Mouse (Mus musculus): Measurements from ENCODE around the gene Uimc1. TPM values are rescaled to one million over a fixed set of nuclear protein-coding genes. Genes with fewer than 3 reads are reported as not detected.
A peak's percentile ranks its signal among the peaks of the same experiment; 100 is the strongest.

Uimc1 gene
- polyA plus RNA-seq (2014; fragmentation: Nextera tagmentation; extraction: Ambion mirVana), result 28.7 and 29.9 TPM in 2 replicates

DNA sequence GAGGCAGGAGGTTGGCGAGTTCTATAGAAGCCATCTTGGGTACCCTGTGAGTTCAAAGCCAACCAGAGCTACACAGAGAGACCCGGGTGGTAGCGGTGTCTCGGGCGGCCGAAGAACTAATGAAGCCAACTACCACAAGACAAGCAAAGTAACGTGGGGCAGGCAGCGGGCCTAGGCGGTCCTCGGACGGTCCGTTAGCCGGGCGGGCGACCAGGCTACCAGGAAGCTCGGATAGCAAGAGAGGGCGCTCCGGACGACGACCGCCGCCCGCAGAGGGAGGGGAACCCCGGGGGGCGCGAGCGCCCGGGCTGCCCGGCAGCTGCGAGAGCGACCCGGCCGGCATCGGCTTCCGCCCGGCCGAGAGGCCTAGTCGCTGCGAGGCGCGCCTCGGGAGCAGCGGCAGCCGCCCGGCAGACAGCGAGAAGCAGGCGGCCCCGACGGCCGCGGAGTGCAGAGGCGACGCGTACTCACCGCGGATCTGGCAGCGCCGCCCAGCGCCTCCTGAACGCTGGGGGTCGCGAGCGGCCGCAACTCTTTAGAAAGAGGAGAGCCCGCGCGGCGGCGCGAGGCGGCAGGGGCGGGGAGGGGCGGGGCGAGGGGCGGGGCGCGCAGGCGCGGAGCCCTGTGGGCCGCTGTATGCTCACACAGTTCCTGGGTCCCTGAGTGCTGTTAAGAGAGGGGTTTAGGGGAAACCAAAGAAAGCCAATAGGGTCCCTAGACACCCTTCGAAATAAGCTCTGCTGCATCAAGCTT lies at the start of gene Uimc1:
Gene Uimc1, minus strand, starts transcription at position 575 of the 753 bp plus-strand sequence.
- WGBS, result under 1% methylated on average over 63 of the region's 81 CpGs
- ATAC-seq (ENCODE audit: insufficient read depth, low FRiP score, low TSS enrichment), result peak; percentile 87
- peak within 1 kb of the TSS; percentile 92 for H3K9ac ChIP-seq (ENCODE audit: low read length)

DNA sequence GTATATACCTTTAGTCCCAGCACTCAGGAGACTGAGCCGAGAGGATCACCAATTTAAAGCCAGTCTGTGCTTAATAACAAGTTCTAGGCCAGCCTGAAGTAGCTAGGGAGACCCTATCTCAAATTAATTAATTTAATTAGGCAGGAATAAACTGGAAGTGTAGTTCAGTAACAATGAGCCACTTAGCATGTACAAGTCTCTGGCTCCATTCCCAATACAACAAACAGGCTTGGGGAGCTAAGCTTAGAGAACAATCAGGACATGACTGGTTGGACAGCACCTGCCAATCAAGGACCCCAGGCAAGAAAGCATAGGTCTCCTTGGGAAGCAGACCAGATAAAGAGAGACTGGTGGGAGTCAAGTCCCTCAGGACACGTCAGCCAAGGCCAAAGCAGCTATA lies 40.2 kb upstream of the Uimc1 start:
- no peak for DNase-seq (ENCODE audit: low spot score)
- WGBS, result 79% methylated on average over 2 of the region's 2 CpGs
- Histone ChIP-seq H3K4me2 (ENCODE audit: low read depth) (no peak overlapping the region), H3K4me3 (ENCODE audit: low read depth, low read length) (no peak overlapping the region), H3K27ac (ENCODE audit: low read depth, low read length) (no peak overlapping the region), H3K27me3 (ENCODE audit: control insufficient read depth, insufficient read depth, low read length) (no peaks in the 10 kb centered on the region), H3K9me3 (ENCODE audit: control insufficient read depth, low read length) (no peaks in the 10 kb centered on the region), H3K4me1 (ENCODE audit: control insufficient read depth, insufficient read depth, low read length) (no peaks in the 10 kb centered on the region), H3K36me3 (ENCODE audit: control insufficient read depth, insufficient read depth, low read length) (no peaks in the 10 kb centered on the region), H3K9ac (ENCODE audit: low read length) (no peak overlapping the region)
- no peak for ATAC-seq (ENCODE audit: insufficient read depth, low FRiP score, low TSS enrichment)

More for the DNA sequence above, at the start of gene Uimc1:
- H3K36me3 ChIP-seq (ENCODE audit: control insufficient read depth, insufficient read depth, low read length), result no peaks in the 10 kb centered on the region
- peak within 1 kb of the TSS; percentile 73 for H3K4me3 ChIP-seq (ENCODE audit: low read depth, low read length)
- H3K27me3 ChIP-seq (ENCODE audit: control insufficient read depth, insufficient read depth, low read length), result no peaks in the 10 kb centered on the region
- peak within 1 kb of the TSS; percentile 89 for H3K27ac ChIP-seq (ENCODE audit: low read depth, low read length)
- H3K9me3 ChIP-seq (ENCODE audit: control insufficient read depth, low read length), result no peaks in the 10 kb centered on the region
- H3K4me1 ChIP-seq (ENCODE audit: control insufficient read depth, insufficient read depth, low read length), result 0 out of 2 replicates have a peak, but pooled peaks cover 3% of the 10 kb centered on the region
- DNase-seq (ENCODE audit: low spot score), result peak; percentile 92
- peak within 1 kb of the TSS; percentile 56 for H3K4me2 ChIP-seq (ENCODE audit: low read depth)

DNA sequence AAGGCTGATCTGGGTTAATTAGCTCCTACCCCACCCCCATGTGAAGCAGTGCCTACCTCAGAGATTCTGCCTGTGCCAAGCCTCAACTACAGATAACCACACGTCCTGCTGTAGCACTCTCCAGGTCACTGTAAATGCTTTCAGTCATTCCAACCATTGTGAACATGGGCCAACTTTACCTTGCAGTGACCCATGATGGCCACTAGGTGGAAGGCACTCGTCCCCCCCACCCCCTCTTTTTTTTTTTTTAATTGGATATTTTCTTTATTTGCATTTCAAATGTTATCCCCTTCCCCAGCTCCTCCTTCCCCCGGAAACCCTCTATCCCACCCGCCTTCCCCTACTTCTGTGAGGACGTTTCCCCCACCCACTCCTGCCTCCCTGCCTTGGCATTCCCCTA lies 35.3 kb upstream of the Uimc1 start:
- 6% methylated on average over 5 of the region's 5 CpGs for WGBS
- Histone ChIP-seq H3K27ac (ENCODE audit: low read depth, low read length) (no peak overlapping the region), H3K4me1 (ENCODE audit: control insufficient read depth, insufficient read depth, low read length) (no peaks in the 10 kb centered on the region), H3K27me3 (ENCODE audit: control insufficient read depth, insufficient read depth, low read length) (no peaks in the 10 kb centered on the region), H3K9me3 (ENCODE audit: control insufficient read depth, low read length) (no peaks in the 10 kb centered on the region), H3K4me3 (ENCODE audit: low read depth, low read length) (no peak overlapping the region), H3K4me2 (ENCODE audit: low read depth) (no peak overlapping the region), H3K36me3 (ENCODE audit: control insufficient read depth, insufficient read depth, low read length) (peaks cover 2% of the 10 kb centered on the region; the same call in 1 of the 2 replicates), H3K9ac (ENCODE audit: low read length) (no peak overlapping the region)
- no peak for ATAC-seq (ENCODE audit: insufficient read depth, low FRiP score, low TSS enrichment)
- DNase-seq (ENCODE audit: low spot score), result no peak

DNA sequence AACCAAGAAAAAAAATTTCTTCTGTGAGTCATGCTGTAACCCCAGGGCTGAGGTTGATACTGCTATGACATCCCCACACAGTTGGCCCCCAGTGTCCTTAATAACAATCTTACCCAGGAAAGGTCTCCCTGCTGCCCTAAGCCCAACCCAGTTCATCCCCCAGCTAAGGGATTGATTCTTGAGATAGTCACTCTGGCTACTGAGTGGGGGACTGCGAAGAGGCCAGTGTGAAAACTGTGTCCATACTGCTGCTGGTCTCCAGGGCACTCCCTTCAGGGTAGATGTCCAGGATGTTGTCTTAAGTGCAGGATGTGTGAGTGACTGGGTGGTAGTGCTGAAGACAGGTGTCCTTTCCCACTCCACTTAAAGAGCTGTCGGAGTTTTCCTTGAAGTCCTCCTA lies 33.3 kb upstream of the Uimc1 start, which contains the start of gene Gm17617:
Gene Gm17617, minus strand, starts transcription at position 101 of the 400 bp plus-strand sequence.
- no peak within 1 kb of the TSS for H3K4me2 ChIP-seq (ENCODE audit: low read depth)
- 85% methylated on average over 2 of the region's 2 CpGs for WGBS
- DNase-seq (ENCODE audit: low spot score), result no peak
- no peaks in the 10 kb centered on the region for H3K9me3 ChIP-seq (ENCODE audit: control insufficient read depth, low read length)
- H3K4me3 ChIP-seq (ENCODE audit: low read depth, low read length), result no peak within 1 kb of the TSS
- H3K27ac ChIP-seq (ENCODE audit: low read depth, low read length), result no peak within 1 kb of the TSS
- no peaks in the 10 kb centered on the region for H3K27me3 ChIP-seq (ENCODE audit: control insufficient read depth, insufficient read depth, low read length)
- H3K9ac ChIP-seq (ENCODE audit: low read length), result no peak within 1 kb of the TSS
- ATAC-seq (ENCODE audit: insufficient read depth, low FRiP score, low TSS enrichment), result no peak
- no peaks in the 10 kb centered on the region for H3K4me1 ChIP-seq (ENCODE audit: control insufficient read depth, insufficient read depth, low read length)
- peaks cover 3% of the 10 kb centered on the region; the same call in 1 of the 2 replicates for H3K36me3 ChIP-seq (ENCODE audit: control insufficient read depth, insufficient read depth, low read length)

DNA sequence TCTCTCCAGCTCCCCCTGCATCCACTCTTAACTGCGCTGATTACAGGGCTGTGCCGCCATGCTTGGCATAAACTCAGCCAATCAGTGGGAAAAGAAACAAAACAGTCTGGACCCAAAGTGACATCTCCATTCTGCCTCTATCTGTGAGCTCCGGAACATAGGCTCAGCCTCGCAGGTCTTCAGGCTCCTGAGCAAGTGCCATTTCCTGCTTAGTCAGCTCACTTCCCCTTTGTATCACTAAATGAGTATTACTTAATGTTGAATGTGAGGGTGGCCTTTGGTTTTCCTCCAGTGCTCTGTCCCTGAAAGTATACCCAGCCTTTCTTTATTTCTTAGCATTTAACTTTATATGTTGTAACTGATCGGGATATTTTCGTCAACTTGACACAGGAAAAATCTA lies 24.8 kb upstream of the Uimc1 start:
- WGBS, result 92% methylated on average over 6 of the region's 6 CpGs

DNA sequence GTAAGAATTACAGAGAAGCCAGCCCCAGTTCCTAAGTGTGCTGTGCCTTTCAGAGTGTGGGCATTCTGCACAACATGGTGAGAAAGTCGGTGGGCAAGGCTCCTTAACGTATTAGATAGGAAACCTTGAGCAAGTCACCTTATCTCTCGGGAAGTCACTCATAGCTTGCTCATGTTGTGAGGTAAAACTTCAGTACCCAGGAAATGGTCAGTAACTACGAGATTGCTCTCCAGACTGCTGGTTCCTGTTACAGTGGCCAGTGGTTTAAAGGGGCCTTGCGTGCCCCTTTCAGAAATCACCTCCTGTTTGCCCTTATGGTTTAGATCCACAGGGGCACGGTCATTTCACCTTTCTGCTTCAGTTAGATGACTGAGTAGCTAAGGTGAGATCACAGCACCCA lies 14.3 kb upstream of the Uimc1 start:
- ATAC-seq (ENCODE audit: insufficient read depth, low FRiP score, low TSS enrichment) (no peak), DNase-seq (ENCODE audit: low spot score) (no peak)
- 82% methylated on average over 6 of the region's 6 CpGs for WGBS
- Histone ChIP-seq H3K9me3 (ENCODE audit: control insufficient read depth, low read length) (no peaks in the 10 kb centered on the region), H3K4me2 (ENCODE audit: low read depth) (no peak overlapping the region), H3K4me3 (ENCODE audit: low read depth, low read length) (no peak overlapping the region), H3K4me1 (ENCODE audit: control insufficient read depth, insufficient read depth, low read length) (no peaks in the 10 kb centered on the region), H3K36me3 (ENCODE audit: control insufficient read depth, insufficient read depth, low read length) (peaks cover 3% of the 10 kb centered on the region), H3K27ac (ENCODE audit: low read depth, low read length) (no peak overlapping the region), H3K27me3 (ENCODE audit: control insufficient read depth, insufficient read depth, low read length) (no peaks in the 10 kb centered on the region), H3K9ac (ENCODE audit: low read length) (no peak overlapping the region)

More for the DNA sequence above, 24.8 kb upstream of the Uimc1 start:
- ATAC-seq (ENCODE audit: insufficient read depth, low FRiP score, low TSS enrichment) (no peak), DNase-seq (ENCODE audit: low spot score) (no peak)
- Histone ChIP-seq H3K27ac (ENCODE audit: low read depth, low read length) (no peak overlapping the region), H3K4me3 (ENCODE audit: low read depth, low read length) (no peak overlapping the region), H3K9me3 (ENCODE audit: control insufficient read depth, low read length) (no peaks in the 10 kb centered on the region), H3K27me3 (ENCODE audit: control insufficient read depth, insufficient read depth, low read length) (no peaks in the 10 kb centered on the region), H3K4me1 (ENCODE audit: control insufficient read depth, insufficient read depth, low read length) (no peaks in the 10 kb centered on the region), H3K36me3 (ENCODE audit: control insufficient read depth, insufficient read depth, low read length) (peaks cover 5% of the 10 kb centered on the region; the same call in 1 of the 2 replicates), H3K9ac (ENCODE audit: low read length) (no peak overlapping the region), H3K4me2 (ENCODE audit: low read depth) (no peak overlapping the region)

DNA sequence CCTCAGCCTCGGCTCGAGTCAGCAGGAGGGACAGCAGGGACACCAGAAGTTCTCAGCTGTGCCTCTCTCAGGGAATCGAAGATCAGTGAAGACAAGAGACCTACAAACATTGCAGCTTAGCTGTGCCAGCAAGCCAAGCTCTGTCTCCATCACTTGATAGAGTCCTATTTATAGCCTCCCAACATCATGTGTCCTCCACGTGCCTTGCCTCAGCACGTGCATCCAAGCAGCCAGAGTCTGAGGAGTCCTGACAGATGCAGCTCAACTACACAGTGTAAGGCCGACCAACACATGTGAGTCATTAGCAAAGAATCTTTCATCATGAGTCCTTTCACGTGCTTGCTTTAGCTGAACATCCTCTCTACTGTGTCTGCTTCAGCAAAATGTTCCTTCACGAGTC lies 7.6 kb upstream of the Uimc1 start:
- no peak overlapping the region for H3K4me2 ChIP-seq (ENCODE audit: low read depth)
- H3K4me3 ChIP-seq (ENCODE audit: low read depth, low read length), result no peak overlapping the region
- no peak overlapping the region for H3K9ac ChIP-seq (ENCODE audit: low read length)
- H3K36me3 ChIP-seq (ENCODE audit: control insufficient read depth, insufficient read depth, low read length), result no peaks in the 10 kb centered on the region
- no peaks in the 10 kb centered on the region for H3K9me3 ChIP-seq (ENCODE audit: control insufficient read depth, low read length)
- WGBS, result 84% methylated on average over 8 of the region's 8 CpGs
- DNase-seq (ENCODE audit: low spot score) (no peak), ATAC-seq (ENCODE audit: insufficient read depth, low FRiP score, low TSS enrichment) (no peak)
- H3K27me3 ChIP-seq (ENCODE audit: control insufficient read depth, insufficient read depth, low read length), result no peaks in the 10 kb centered on the region
- no peak overlapping the region for H3K27ac ChIP-seq (ENCODE audit: low read depth, low read length)
- H3K4me1 ChIP-seq (ENCODE audit: control insufficient read depth, insufficient read depth, low read length), result peaks cover 5% of the 10 kb centered on the region; the same call in 1 of the 2 replicates

DNA sequence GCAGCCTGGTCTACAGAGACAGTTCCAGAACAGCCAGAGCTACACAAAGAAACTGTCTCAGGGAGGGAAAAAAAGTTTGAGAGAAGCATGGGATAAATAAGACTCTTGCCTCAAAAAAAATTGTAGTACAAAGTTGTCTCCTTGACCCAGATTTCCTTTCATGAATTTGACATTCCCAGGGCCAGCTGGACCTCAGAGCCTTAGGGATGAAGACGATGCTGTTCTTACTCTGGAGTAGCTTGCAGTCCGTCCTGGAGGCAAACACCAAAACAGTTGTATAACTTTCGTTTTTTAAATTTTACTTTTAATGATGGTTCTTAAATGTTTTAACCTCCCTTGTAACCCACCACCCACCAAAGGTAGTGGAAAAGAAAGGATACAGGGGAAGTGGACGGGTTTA lies 7.0 kb upstream of the Uimc1 start:
- Histone ChIP-seq H3K9ac (ENCODE audit: low read length) (no peak overlapping the region), H3K4me1 (ENCODE audit: control insufficient read depth, insufficient read depth, low read length) (peaks cover 5% of the 10 kb centered on the region; the same call in 1 of the 2 replicates), H3K4me3 (ENCODE audit: low read depth, low read length) (no peak overlapping the region), H3K9me3 (ENCODE audit: control insufficient read depth, low read length) (no peaks in the 10 kb centered on the region), H3K36me3 (ENCODE audit: control insufficient read depth, insufficient read depth, low read length) (no peaks in the 10 kb centered on the region), H3K27ac (ENCODE audit: low read depth, low read length) (no peak overlapping the region), H3K27me3 (ENCODE audit: control insufficient read depth, insufficient read depth, low read length) (no peaks in the 10 kb centered on the region), H3K4me2 (ENCODE audit: low read depth) (no peak overlapping the region)
- ATAC-seq (ENCODE audit: insufficient read depth, low FRiP score, low TSS enrichment), result no peak
- WGBS, result 90% methylated on average over 4 of the region's 4 CpGs
- DNase-seq (ENCODE audit: low spot score), result no peak
